Mouse (Mus musculus) testis, adult 2 months (tissue): Measurements from ENCODE around the gene Creb3.

Source experiments
- CTCF ChIP-seq: fragments of 200-500 bp; IDR thresholded peaks from 2 replicates; pipeline ENCODE4 v1.5.1; 2012; ENCODE audit warnings: low read depth, mild to moderate bottlenecking, inconsistent platforms, low read length, moderate library complexity; ENCODE audit not compliant: control insufficient read depth, insufficient read depth, insufficient replicate concordance
- POLR2A ChIP-seq: fragments of 200-500 bp; IDR thresholded peaks from 2 replicates; pipeline ENCODE4 v1.6.1; 2012; ENCODE audit warnings: low read depth, mild to moderate bottlenecking, inconsistent platforms, low read length, moderate library complexity; ENCODE audit not compliant: control insufficient read depth

GRCm38 (mm10) chr4:43546375-43547047 is 15.6 kb upstream of the Creb3 start:
- TF ChIP-seq POLR2A (no peak), CTCF (no peak)
